Mouse (Mus musculus) myocyte (in vitro differentiated cells): ENCODE data around the gene Zfp978. TPM values are rescaled to one million over a fixed set of nuclear protein-coding genes. Genes with fewer than 3 reads are reported as not detected.
"Not testable (repeated sequence)": the region's sequence is repeated elsewhere in the genome, so short reads cannot be mapped to it uniquely, and the experiment has no call there.

Source experiments
- H3K27me3 ChIP-seq: one replicate; pipeline ENCODE4 v1.6.1; 2011; ENCODE audit not compliant: control insufficient read depth, insufficient read depth, insufficient read length
- H3K36me3 ChIP-seq: one replicate; pipeline ENCODE4 v1.6.1; 2011; ENCODE audit not compliant: control insufficient read depth, insufficient read depth
- H3K4me2 ChIP-seq: one replicate; pipeline ENCODE4 v1.6.1; 2011; ENCODE audit warnings: low read depth, control low read depth
- H3K4me3 ChIP-seq: one replicate; pipeline ENCODE4 v1.5.1; 2011; ENCODE audit warnings: mild to moderate bottlenecking, control low read depth, moderate library complexity
- H3K79me2 ChIP-seq: one replicate; pipeline ENCODE4 v1.6.1; 2011; ENCODE audit not compliant: control insufficient read depth, insufficient read depth
- H3ac ChIP-seq: one replicate; pipeline ENCODE4 v1.6.1; 2011; ENCODE audit not compliant: control insufficient read depth, insufficient read length
- CEBPB ChIP-seq: IDR thresholded peaks from 2 replicates; pipeline ENCODE4 v1.6.1; 2011; ENCODE audit warnings: mild to moderate bottlenecking, moderate library complexity; ENCODE audit not compliant: poor library complexity, insufficient read depth, severe bottlenecking
- E2F4 ChIP-seq: IDR thresholded peaks from one replicate; pipeline ENCODE4 v1.6.1; 2011; ENCODE audit warnings: mild to moderate bottlenecking, control low read depth, moderate library complexity; ENCODE audit not compliant: insufficient read depth
- MAX ChIP-seq: IDR thresholded peaks from one replicate; pipeline ENCODE4 v1.6.1; 2011; ENCODE audit warnings: low read depth, mild to moderate bottlenecking, control low read depth
- MYOD1 ChIP-seq, 3 experiments: IDR thresholded peaks; one replicate each; pipeline ENCODE4 v1.6.1; 2011; ENCODE audit warnings: control low read depth in 2 of 3, low read depth in 2 of 3, mild to moderate bottlenecking in 2 of 3, moderate library complexity in 1 of 3; ENCODE audit not compliant: insufficient read length in 2 of 3, control insufficient read depth in 1 of 3
- MYOG ChIP-seq, 3 experiments: IDR thresholded peaks; one replicate each; pipeline ENCODE4 v1.6.1; 2011; ENCODE audit warnings: control low read depth in 2 of 3, low read depth in 2 of 3, mild to moderate bottlenecking in 2 of 3; ENCODE audit not compliant: insufficient read length in 2 of 3, control insufficient read depth in 1 of 3, insufficient read depth in 1 of 3
- POLR2A ChIP-seq: IDR thresholded peaks from one replicate; pipeline ENCODE4 v1.6.1; 2011; ENCODE audit warnings: low read depth, mild to moderate bottlenecking, control low read depth, moderate library complexity; ENCODE audit not compliant: insufficient read length
- POLR2AphosphoS2 ChIP-seq: IDR thresholded peaks from one replicate; pipeline ENCODE4 v1.6.1; 2011; ENCODE audit warnings: low read depth, control low read depth; ENCODE audit not compliant: insufficient read length
- REST ChIP-seq: IDR thresholded peaks from one replicate; pipeline ENCODE4 v1.6.1; 2011; ENCODE audit warnings: mild to moderate bottlenecking, control low read depth, moderate library complexity; ENCODE audit not compliant: insufficient read depth, insufficient read length
- SRF ChIP-seq: IDR thresholded peaks from one replicate; pipeline ENCODE4 v1.6.1; 2011; ENCODE audit warnings: low read depth; ENCODE audit not compliant: control insufficient read depth, insufficient read length
- TCF12 ChIP-seq: IDR thresholded peaks from one replicate; pipeline ENCODE4 v1.6.1; 2011; ENCODE audit warnings: mild to moderate bottlenecking, control low read depth; ENCODE audit not compliant: poor library complexity, insufficient read depth, severe bottlenecking
- TCF3 ChIP-seq: IDR thresholded peaks from one replicate; pipeline ENCODE4 v1.6.1; 2011; ENCODE audit warnings: low read depth, control low read depth; ENCODE audit not compliant: insufficient read length
- USF1 ChIP-seq: IDR thresholded peaks from one replicate; pipeline ENCODE4 v1.6.1; 2011; ENCODE audit warnings: low read depth, mild to moderate bottlenecking, control low read depth, moderate library complexity
- polyA plus RNA-seq: library from polyadenylated mRNA; unstranded; fragments of >200 nt; fragmentation: generic; extraction: Trizol; gene quantifications from one replicate; pipeline ENCODE4 v1.2.1, GENCODE M21; 2012; ENCODE audit warnings: missing spikeins

The Zfp978 gene
- polyA plus RNA-seq, 1 experiment: 0.04 TPM

GRCm38 (mm10) chr4:147403931-147404913 is 43.1 kb downstream of the Zfp978 start:
- not testable (repeated sequence) for H3K4me3 ChIP-seq, H3K36me3 ChIP-seq, H3K27me3 ChIP-seq, H3K79me2 ChIP-seq, H3ac ChIP-seq, H3K4me2 ChIP-seq

GRCm38 (mm10) chr4:147406735-147407462 is 45.8 kb downstream of the Zfp978 start:
- H3K36me3 ChIP-seq: no peaks in the 10 kb centered on the region
- H3K27me3 ChIP-seq: no peaks in the 10 kb centered on the region
- H3K4me3 ChIP-seq: no peak overlapping the region
- H3K79me2 ChIP-seq: no peaks in the 10 kb centered on the region
- H3ac ChIP-seq: no peak overlapping the region
- H3K4me2 ChIP-seq: no peak overlapping the region
- TF ChIP-seq REST (no peak), CEBPB (no peak)

DNA sequence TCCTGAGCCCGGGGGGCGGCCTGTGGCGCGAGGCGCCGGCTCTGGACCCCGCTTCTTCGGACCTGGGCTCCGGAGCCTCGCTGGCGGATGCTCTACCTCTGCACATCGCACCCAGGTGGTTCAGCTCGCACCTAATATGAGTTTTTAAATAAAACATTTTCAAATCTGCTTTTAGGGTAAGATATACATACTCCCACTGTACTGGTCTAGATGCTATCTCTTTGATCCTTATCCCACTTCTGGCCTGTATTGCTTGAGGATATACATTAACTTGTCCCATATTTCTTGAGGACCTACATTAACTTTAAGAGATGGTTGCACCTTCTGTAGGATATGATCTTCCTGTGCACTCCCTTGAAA is 46.3 kb downstream of the Zfp978 start:
- Histone ChIP-seq H3K4me3 (no peak overlapping the region), H3K79me2 (no peaks in the 10 kb centered on the region)
- TF ChIP-seq SRF (no peak), USF1 (no peak), E2F4 (no peak), MYOD1 (IDR thresholded peaks at IDR 0.05; ENCODE audit: control insufficient read depth in 1 of 3, insufficient read length in 2 of 3, low read depth in 2 of 3) (no peak), POLR2A (no peak), MAX (no peak), MYOG (IDR thresholded peaks at IDR 0.05; ENCODE audit: control insufficient read depth in 1 of 3, insufficient read depth in 1 of 3, insufficient read length in 2 of 3, low read depth in 2 of 3) (no peak), TCF3 (no peak), CEBPB (no peak), TCF12 (no peak), POLR2AphosphoS2 (no peak), REST (no peak)

GRCm38 (mm10) chr4:147416365-147416764 is 55.3 kb downstream of the Zfp978 start:
- H3K36me3 ChIP-seq, H3K4me3 ChIP-seq, H3K4me2 ChIP-seq, H3ac ChIP-seq, H3K79me2 ChIP-seq, H3K27me3 ChIP-seq: not testable (repeated sequence)

More for the DNA sequence above, 46.3 kb downstream of the Zfp978 start:
- no peaks in the 10 kb centered on the region for H3K36me3 ChIP-seq
- no peak overlapping the region for H3K4me2 ChIP-seq
- H3ac ChIP-seq: no peak overlapping the region
- no peaks in the 10 kb centered on the region for H3K27me3 ChIP-seq

GRCm38 (mm10) chr4:147417157-147417778 is 56.2 kb downstream of the Zfp978 start:
- H3K27me3 ChIP-seq: no peaks in the 10 kb centered on the region
- no peaks in the 10 kb centered on the region for H3K79me2 ChIP-seq
- H3ac ChIP-seq: no peak overlapping the region
- no peak overlapping the region for H3K4me2 ChIP-seq
- TF ChIP-seq MYOG (IDR thresholded peaks at IDR 0.05; ENCODE audit: control insufficient read depth in 1 of 3, insufficient read depth in 1 of 3, insufficient read length in 2 of 3, low read depth in 2 of 3): no peak
- TF ChIP-seq TCF3: no peak
- TF ChIP-seq E2F4: no peak
- no peak for TF ChIP-seq REST
- TF ChIP-seq MAX: no peak
- no peak for TF ChIP-seq SRF
- no peak for TF ChIP-seq MYOD1 (IDR thresholded peaks at IDR 0.05; ENCODE audit: control insufficient read depth in 1 of 3, insufficient read length in 2 of 3, low read depth in 2 of 3)
- TF ChIP-seq POLR2AphosphoS2: no peak
- no peak for TF ChIP-seq TCF12
- no peak overlapping the region for H3K4me3 ChIP-seq
- H3K36me3 ChIP-seq: no peaks in the 10 kb centered on the region
